28 mouse cellular contexts compared by ENCODE assay signal in the genomic region with DNA sequence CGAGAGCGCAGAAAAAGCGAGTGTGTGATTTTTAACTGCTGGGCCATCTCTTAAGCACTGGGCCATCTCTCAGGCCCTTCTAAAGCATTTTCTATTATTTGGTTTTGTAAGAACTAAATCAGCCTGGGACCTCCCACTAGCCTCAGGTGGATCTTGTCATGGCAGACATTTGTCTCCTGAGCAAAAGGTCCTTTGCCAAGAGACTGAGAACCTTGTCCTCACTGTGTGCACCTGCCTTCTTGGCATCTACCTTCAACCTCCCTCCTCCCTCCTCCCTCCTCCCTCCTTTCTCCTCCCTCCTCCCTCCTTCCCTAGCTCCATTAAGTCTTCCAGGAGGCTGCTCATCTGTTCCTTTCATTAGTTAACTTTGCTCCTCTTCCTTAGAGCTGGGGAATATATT. TPM values are rescaled to one million over a fixed set of nuclear protein-coding genes. Genes with fewer than 3 reads are reported as not detected.
"Had no signal": no experiment of that assay in that cellular context is flagged by ENCODE, and none has a peak within 500 bp of the region (broad histone marks: within the 10 kb centered on the region; RNA-seq: fewer than 3 reads in every experiment).

No protein-coding gene starts in this region.

- H3K4me3 ChIP-seq: heart, embryonic 10.5 days; heart, embryonic 12.5 days; hindbrain, embryonic 10.5 days; hindbrain, embryonic 12.5 days; intestine, embryonic 15.5 days; layer of hippocampus, adult 2 months; left cerebral cortex, adult 2 months; limb, embryonic 10.5 days; limb, embryonic 12.5 days; liver, embryonic 13.5 days; liver, embryonic 15.5 days had no signal

- H3K27ac ChIP-seq: heart, embryonic 10.5 days; hindbrain, embryonic 10.5 days; hindbrain, embryonic 12.5 days; hindbrain, embryonic 14.5 days; intestine, embryonic 15.5 days; layer of hippocampus, adult 2 months; left cerebral cortex, adult 2 months; limb, embryonic 10.5 days; limb, embryonic 12.5 days; liver, embryonic 13.5 days; liver, embryonic 15.5 days had no signal

- H3K4me1 ChIP-seq: intestine, embryonic 15.5 days; liver, embryonic 13.5 days; liver, embryonic 15.5 days had no signal

- ATAC-seq: hindbrain, embryonic 16.5 days; inflammation-experienced regulatory T-cells, adult 6 months; intestine, embryonic 15.5 days; intestine, postnatal 0 days; liver, postnatal 0 days had no signal

- DNase-seq: gastrocnemius, postnatal 10 days; gastrocnemius, postnatal 25 days; heart, adult 18-20 months; heart, postnatal 10 days; heart, postnatal 4 days; kidney, adult 18-20 months; kidney, adult 8-10 months; kidney, postnatal 10 days; kidney, postnatal 25 days; kidney, postnatal 4 days; liver; liver, embryonic 13.5 days; liver, postnatal 0 days had no signal

- H3K36me3 ChIP-seq: heart, embryonic 10.5 days; heart, embryonic 12.5 days; hindbrain, embryonic 12.5 days; intestine, embryonic 15.5 days; limb, embryonic 10.5 days; limb, embryonic 12.5 days; liver, embryonic 13.5 days; liver, embryonic 15.5 days had no signal

- H3K9ac ChIP-seq: heart, embryonic 12.5 days; hindbrain, embryonic 14.5 days; intestine, embryonic 15.5 days; limb, embryonic 12.5 days; liver, embryonic 13.5 days; liver, embryonic 15.5 days; liver, postnatal 0 days had no signal

- H3K9me3 ChIP-seq: heart, embryonic 10.5 days; heart, embryonic 12.5 days; hindbrain, embryonic 10.5 days; hindbrain, embryonic 12.5 days; intestine, embryonic 15.5 days; limb, embryonic 10.5 days; limb, embryonic 12.5 days; liver, embryonic 13.5 days; liver, embryonic 15.5 days had no signal

- H3K27me3 ChIP-seq: heart, embryonic 12.5 days; hindbrain, embryonic 12.5 days; intestine, embryonic 15.5 days; liver, embryonic 13.5 days had no signal

- H3K4me2 ChIP-seq: heart, embryonic 12.5 days; hindbrain, embryonic 12.5 days; hindbrain, embryonic 14.5 days; intestine, embryonic 15.5 days; limb, embryonic 12.5 days; liver, embryonic 11.5 days; liver, embryonic 13.5 days; liver, embryonic 15.5 days had no signal

RNA-seq across cellular contexts. Expression of a gene that starts 32.6 kb away (rescaled TPM):
- polyA plus RNA-seq: inflammation-experienced regulatory T-cells, adult 6 months had no signal
